Mouse (Mus musculus) left cerebral cortex, adult 11 months (tissue): ENCODE results near the gene Suz12.

Experiments used
- DNase-seq: peaks from one replicate; pipeline ENCODE4 v3.0.0; 2022; ENCODE audit warnings: low spot score

Gene Suz12

DNA sequence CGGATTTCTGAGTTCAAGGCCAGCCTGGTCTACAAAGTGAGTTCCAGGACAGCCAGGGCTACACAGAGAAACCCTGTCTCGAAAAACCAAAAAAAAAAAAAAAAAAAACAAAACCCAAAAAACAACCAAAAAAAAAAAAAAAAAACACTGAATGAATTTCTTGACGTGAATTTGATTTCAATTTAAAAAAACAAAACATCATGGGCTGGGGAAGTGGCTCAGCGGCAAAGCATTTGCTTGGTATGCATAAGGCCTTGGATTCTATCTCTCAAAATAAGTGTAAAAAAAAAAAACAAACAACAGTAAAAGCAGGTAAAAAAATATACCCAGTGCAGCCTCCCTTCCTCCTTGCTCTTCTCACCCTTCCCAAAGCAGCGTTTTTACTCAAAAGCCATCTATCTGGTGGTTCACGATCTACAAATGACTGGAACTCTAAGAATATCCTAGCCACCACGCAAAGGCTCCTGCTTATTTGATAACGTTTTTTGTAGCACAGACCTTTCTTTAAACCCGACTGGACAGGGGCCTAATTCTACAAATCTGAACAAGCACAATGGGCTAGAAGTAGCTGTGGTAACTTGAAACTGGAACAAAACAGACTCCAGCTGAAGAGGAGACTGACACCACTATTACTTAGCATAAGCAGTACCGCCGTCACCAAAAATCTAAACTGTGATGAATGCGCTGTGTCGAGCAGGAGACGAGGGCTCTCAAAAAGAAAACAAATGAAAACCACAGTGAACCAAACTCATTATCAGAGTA lies 85.1 kb downstream of the Suz12 start:
- no peak for DNase-seq

DNA sequence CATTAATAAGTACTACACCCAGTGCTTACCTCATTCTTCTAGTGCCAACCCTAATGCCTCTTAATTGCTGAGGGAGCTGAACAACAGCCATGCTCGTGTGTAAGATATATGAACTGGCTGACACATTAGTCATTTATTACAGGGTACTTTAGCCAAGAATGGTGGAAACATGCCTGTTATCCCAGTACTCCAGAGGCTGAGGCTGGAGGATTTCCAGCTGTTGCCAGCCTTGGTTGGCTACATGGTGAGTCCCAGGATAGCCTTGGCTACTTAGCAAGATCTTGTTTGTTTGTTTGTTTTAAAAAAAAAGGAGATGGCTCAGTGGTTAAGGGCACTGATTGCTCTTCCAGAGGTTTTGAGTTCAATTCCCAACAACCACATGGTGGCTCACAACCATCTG lies 85.9 kb downstream of the Suz12 start:
- DNase-seq: no peak

- DNase-seq: no peak
Measured at GRCm38 (mm10) chr11:80079751-80080150, 86.8 kb downstream of the Suz12 start.

DNA sequence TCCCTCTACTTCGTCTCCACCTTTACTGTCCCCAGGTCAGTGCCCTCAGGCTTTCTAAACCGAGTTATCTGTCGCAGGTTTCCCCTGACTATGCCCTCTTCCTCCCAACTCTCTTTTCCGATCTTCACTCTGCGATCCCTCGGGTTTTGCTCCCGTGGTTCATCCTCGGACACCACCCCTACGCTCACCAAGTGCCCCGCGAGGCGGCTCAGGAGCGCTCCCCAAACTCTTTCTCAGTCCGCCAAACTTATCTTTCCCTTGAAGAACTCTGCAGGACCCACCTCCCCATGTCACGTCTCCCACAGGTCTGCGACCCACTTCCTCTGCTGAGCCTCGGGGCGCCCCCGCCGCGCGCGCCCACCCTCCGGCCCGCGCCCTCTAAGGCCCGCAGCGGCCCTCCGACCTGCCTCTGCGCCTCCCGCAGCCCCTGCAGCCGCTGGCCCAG lies 87.5 kb downstream of the Suz12 start:
- no peak for DNase-seq

DNA sequence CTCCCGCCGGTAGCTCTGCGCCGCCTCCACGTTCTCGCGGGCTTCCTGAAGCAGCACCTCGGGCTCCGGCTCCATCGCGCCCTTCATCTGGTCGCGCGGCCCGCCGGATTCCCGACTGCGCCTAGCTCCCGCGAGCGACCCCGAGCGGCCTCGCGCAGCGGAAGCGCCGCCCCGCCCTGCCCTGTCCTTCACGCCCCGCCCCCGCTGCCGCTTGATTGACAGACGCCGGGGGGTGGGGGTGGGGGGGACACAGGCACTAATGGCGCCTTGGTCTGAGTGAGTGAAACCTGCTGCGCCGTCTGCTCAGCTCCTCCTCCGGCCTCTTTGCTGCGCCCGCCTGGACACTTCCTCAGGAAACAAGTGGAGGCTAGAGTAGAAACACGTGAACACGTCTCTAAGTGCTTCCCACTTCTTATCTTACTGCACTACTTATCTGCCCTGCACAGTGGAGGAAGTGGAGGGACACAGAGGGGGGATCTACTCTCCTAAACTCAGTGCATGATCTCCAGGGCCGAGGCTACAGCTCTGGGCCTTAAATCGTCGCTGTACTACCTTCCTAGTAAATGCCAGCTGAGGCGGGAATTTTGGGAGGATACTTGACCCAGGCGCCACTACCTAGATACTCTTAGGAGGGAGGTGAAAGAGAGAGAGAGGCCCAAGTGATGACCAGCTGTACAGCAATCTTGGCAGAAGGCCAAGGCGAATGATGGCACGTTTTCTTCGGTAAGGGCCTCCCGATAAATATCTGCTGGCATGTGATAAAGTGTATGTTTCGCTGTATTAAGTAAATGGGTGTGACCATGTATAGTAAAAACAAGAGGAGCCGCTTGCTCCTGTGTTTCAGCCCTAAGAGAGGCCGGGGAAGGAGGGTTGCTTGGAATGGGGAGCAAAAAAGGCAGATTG lies 88.2 kb downstream of the Suz12 start, which contains the start of gene Crlf3:
Gene Crlf3, minus strand, starts transcription at position 166 of the 903 bp plus-strand sequence.
- peak; percentile 81 for DNase-seq

DNA sequence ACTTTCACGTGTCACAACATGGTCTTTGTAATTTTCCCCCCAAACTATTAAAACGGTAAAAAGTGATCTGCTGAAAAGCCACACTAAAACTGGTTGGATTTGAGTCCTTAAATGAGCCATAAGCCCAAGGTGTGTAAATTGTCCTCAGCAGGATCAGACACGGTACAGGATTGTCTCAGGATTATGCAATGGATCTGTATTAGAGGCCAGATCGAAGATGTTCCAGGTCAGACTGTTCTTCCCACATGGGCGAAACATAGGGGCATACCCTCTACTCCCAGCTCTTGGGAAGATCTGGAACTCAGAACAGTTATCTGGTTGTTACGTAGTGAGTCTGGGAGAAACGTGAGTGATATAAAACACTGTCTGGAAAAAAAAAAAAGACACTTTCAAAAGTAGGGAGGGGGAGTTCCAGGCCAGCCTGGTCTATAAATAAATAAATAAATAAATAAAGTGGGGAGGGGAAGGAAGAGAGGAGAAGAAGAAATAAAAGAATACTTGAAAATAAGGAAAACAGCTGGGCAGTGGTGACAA lies 88.9 kb downstream of the Suz12 start:
- no peak for DNase-seq
